Mouse (Mus musculus): Measurements from ENCODE around the gene Cpne5.
"Not testable (repeated sequence)": the region's sequence is repeated elsewhere in the genome, so short reads cannot be mapped to it uniquely, and the experiment has no call there.

The Cpne5 gene

DNA sequence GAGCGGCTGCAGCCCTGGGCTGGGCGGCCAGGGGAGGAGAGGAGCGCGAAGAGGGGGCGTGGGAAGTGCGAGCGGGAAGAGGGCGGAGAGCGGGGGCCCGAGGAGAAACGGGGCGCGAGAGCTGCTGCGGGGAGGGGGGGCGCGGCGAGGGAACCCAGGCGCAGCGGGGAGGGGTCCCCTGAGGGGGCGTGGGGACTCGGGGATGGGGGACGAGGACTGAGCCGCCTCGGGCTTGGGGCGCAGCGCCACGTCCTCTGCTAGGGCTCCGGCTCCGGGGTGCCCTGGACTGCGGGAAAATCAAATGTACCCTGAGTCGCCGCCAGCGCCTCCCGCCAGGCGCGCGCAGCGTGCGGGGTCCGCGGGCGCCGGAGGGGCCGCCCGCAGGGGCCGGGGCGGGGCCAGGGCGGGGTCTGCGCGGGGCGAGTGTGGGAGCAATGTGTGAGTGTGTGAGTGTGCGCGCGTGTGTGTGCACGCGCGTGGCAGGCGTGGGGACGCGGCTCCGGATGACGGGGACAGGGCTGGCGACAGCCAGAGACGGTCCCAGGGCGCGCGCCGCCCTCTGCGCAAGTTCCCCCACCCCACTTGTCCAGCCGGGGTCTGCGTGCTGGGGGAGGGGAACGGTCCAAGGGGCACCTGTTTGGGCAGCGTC lies at the start of gene Cpne5:
Cpne5 (minus strand) TSS at position 396 of the 649 bp plus-strand sequence.
- DNase-seq (ENCODE audit: low spot score in 2 of 2), result no peak

DNA sequence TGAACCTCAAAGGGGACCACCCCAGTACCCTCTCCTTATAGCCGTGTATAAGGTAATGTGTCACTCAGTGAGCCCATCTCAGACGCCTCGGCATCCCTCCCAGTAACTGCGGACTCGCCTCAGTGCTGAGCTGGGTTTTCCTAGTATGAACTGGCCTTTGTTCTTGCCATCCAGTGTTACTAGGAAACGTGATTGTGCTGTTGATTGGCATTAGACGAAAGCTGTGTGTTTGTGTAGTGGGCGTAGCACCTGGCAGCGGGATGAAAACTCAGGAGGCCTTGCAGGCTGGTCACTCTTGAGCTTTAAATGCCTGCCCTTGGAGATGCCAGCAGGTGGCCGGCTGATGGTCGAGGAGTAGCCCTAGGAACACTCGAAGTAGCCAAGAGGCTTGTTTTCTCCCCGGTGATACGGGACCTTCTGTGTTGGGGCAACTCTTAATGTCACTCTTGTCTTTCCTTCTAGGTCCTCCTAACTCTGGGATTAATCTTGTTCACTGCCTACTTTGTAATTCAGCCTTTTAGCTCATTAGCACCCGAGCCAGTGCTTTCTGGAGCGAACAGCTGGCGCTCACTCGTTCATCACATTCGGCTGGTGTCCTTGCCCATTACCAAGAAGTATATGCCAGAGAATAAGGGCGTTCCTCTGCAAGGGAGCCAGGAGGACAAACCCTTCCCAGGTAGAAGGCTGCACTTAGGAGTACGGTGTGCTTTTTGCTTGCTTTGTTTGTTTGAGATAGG lies 44.4 kb upstream of the Cpne5 start:
- DNase-seq (ENCODE audit: low spot score in 2 of 2), result no peak

DNA sequence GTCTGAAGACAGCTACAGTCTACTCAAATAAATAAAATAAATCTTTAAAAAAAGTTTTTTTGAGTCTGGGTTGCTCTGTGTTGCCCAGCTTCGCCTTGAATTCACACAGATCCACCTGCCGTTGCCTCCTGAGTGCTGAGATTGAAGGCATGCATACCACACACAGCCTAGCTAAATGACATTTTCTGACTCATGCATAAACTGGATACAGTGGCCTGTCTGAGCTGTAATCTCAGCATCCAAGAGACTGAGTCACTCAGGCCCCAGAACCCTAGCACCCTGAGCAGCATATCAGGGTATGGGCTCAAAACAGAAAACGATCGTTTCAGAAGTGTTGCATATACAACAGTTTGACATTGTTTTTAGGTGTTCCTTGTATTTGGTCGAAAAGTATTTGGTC lies 43.6 kb upstream of the Cpne5 start:
- no peak for DNase-seq (ENCODE audit: low spot score in 2 of 2)

GRCm38 (mm10) chr17:29280422-29280821 lies 42.5 kb upstream of the Cpne5 start:
- DNase-seq (ENCODE audit: low spot score in 2 of 2), result peak in 1 of 2 experiments; percentile 40

- no peak for DNase-seq (ENCODE audit: low spot score in 2 of 2)
These were observed 35.9 kb upstream of the Cpne5 start for GRCm38 (mm10) chr17:29273889-29274288.

GRCm38 (mm10) chr17:29273156-29273555 lies 35.2 kb upstream of the Cpne5 start:
- DNase-seq (ENCODE audit: low spot score in 2 of 2), result no peak

- peak; percentile 56 to 62 for DNase-seq (ENCODE audit: low spot score in 2 of 2)
These were observed 32.3 kb upstream of the Cpne5 start for GRCm38 (mm10) chr17:29270148-29270698.

DNA sequence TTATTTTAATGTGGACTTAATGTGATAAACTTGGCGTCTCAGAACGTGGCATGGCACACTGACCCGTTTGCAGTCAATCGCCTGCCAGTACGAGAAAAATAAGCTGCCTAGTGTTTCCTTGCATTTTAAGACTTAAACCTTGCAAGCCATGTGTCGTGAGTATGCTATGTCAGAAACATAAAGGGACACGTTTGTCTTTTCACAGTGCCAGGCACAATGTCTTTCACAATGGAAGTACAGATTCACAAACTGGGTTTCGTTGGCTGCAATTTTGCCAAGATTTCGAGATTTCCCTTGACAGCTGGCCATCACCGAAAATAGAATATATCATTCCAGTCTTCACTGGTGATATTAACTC lies 31.4 kb upstream of the Cpne5 start:
- DNase-seq (ENCODE audit: low spot score in 2 of 2), result no peak

DNA sequence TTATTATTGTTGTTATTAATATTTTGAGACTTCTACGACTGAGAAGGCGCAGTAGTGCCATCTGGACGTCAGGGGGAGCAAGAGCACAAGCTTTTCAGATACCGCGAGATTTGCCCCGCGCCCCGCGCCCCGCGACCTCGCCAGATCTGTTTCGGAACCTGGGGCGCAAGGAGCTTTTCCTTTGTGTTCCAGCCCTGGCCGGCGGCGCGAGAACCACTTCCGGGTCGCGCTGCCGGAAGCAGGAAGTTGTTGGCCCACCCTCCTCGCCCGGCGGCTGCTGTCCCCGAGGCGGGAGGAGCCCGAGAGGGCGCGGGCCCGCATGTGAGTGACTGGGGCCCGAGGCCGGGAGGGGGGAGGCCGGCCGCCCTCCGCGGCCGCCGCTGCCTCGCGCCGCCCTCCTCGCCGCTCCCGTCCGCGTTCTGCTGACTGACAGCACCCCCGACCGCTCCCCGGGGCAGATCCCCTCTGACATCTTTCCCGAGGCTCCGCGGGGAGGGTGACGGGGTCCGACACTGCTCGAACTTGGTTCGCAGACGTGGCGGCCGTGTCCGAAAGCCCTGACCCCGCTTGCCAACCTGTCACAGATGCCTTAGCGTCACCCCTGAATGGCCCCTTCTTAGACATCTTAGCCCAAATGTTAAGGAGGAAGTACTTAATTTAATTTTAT lies 30.8 kb upstream of the Cpne5 start, which contains the start of gene BC004004:
BC004004 (plus strand) TSS at position 107 of the 667 bp plus-strand sequence.
- peak; percentile 96 for DNase-seq (ENCODE audit: low spot score in 2 of 2)

- no peak for DNase-seq (ENCODE audit: low spot score in 2 of 2)
These were observed 30.1 kb upstream of the Cpne5 start for GRCm38 (mm10) chr17:29267931-29268681.

DNA sequence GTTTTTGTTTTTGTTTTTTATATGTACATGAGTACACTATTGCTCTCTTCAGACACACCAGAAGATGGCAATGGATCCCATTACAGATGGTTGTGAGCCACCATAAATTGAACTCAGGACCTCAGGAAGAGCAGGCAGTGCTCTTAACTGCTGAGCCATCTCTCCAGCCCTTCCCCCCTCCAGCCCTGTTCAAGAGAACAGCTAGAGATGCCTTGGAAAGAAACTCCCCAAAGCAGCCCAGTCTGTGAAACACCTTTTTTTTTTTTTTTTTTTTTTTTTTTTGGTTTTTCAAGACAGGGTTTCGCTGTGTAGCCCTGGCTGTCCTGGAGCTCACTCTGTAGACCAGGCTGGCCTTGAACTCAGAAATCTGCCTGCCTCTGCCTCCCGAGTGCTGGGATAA lies 29.1 kb upstream of the Cpne5 start:
- not testable (repeated sequence) for DNase-seq (ENCODE audit: low spot score in 2 of 2)

GRCm38 (mm10) chr17:29264760-29265159 lies 26.8 kb upstream of the Cpne5 start:
- DNase-seq (ENCODE audit: low spot score in 2 of 2), result no peak

- peak; percentile 68 to 77 for DNase-seq (ENCODE audit: low spot score in 2 of 2)
These were observed 26.1 kb upstream of the Cpne5 start, which contains the start of gene Ppil1 for GRCm38 (mm10) chr17:29263840-29264633. TSS of gene Ppil1 (minus strand) at chr17:29264186.

DNA sequence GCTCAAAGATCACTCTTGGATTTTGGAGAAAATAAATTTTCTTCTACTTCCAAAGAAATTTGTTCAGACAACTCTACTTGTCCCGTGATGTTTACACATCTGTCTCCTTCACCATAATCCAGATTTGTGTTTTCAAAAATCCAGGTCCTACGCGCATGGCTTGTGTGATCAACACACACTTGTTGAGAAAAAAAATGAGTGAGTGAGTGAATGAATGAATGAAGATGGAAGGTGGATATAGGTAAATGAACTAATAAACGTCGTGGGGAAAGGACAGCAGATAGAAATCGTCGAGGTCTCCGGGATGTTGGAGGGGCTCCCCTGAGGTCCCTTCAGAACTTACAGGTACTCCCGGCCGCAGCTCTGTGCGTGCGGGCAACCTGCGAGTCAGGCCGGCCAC lies 25.4 kb upstream of the Cpne5 start:
- DNase-seq (ENCODE audit: low spot score in 2 of 2), result no peak

GRCm38 (mm10) chr17:29262259-29262649 lies 24.3 kb upstream of the Cpne5 start:
- no peak for DNase-seq (ENCODE audit: low spot score in 2 of 2)

- DNase-seq (ENCODE audit: low spot score in 2 of 2), result peak in 1 of 2 experiments; percentile 26
These were observed 23.8 kb upstream of the Cpne5 start for GRCm38 (mm10) chr17:29261603-29262258.

DNA sequence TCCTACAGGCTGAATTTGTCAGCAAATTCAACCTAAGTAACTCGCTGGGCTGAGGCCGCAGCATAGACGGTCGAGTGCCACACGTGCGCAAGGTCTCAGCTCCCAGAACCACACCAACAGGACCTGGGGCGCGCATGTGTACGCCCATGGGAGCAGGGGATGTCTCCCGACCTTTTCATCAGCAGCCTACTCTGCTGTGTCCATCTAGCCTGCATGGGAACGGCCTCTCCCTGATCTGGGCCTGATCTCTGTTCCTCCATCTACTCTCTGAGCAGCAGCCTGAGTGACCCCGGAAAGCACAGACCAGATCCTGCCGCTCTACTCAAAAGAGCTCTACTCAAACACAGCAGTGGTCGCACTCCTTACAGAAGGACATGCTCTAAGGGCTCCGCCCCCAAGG lies 22.5 kb upstream of the Cpne5 start:
- DNase-seq (ENCODE audit: low spot score in 2 of 2), result no peak

GRCm38 (mm10) chr17:29259489-29259888 lies 21.5 kb upstream of the Cpne5 start:
- DNase-seq (ENCODE audit: low spot score in 2 of 2), result peak; percentile 72 to 74

DNA sequence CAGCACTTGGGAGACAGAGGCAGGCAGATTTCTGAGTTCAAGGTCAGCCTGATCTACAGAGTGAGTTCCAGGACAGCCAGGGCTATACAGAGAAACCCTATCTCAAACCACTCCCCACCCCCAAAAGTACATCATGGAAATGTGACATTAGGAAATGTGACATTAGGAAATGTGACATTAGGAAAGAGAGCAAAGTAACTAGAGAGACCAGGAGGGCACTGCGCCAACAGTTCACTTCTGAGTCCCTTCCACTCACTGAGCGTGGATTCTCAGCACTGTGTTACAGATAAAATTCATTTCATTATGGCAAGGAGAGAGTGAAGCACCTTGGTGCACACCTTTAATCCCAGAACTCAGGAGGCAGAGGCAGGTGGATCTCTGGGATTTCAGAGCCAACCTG lies 21.0 kb upstream of the Cpne5 start:
- DNase-seq (ENCODE audit: low spot score in 2 of 2), result no peak

DNA sequence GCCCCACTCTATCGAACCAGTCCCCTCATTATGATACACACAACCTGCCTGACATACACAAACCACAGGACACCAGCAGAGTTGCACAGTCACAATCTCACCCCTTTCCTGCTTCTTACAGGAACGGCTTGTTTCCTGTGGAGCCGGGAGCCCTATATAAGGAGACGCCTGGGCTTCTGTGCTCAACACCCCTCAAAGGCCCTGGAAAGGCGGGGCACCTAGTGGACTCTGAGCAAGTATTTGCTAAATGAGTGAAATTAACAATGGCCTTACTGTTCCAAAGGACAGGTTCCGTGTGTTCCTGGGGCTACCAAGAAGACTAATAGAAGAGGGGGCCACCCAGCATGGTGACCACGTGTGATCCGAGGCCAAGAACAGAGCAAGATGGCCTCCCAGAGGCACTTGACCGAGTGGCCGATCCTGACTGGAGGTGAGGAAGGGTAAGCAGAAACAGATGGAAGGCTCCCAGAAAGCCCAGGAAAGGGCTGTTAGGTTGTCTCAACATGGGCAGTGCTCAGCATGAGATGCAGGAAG lies 20.1 kb upstream of the Cpne5 start:
- DNase-seq (ENCODE audit: low spot score in 2 of 2), result no peak
